32 mouse cellular contexts compared by ENCODE assay signal in the genomic region with DNA sequence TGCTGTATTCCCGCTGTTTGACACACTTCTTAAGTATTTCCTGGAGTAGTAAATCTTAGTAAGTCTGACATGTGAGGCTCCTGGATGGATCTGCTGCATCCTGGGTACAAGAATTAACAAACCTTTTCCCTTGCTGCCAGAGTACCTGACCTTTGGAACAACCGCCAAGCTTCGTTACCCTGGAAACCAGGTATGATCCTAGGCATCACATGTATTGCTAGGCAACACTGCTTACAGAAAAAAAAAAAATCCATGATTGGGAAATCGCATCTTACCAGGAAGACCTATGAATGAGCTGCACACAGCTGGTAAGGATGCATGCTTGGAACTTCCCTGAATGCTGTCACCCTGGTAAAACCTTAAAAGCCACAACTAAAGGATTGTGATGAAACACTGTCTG. TPM values are rescaled to one million over a fixed set of nuclear protein-coding genes. Genes with fewer than 3 reads are reported as not detected.
A peak's percentile ranks its signal among the peaks of the same experiment; 100 is the strongest.
DNase-seq lines count a peak whose midpoint lies in the region; ATAC-seq and TF ChIP-seq lines count a peak whose summit lies in the region.
"Had no signal": no experiment of that assay in that cellular context is flagged by ENCODE, and none has a peak within 500 bp of the region (broad histone marks: within the 10 kb centered on the region; RNA-seq: fewer than 3 reads in every experiment).

No protein-coding gene starts in this region.

- WGBS in hindbrain, postnatal 0 days = 76% methylated on average over 4 of the region's 4 CpGs
- 89% methylated on average over 4 of the region's 4 CpGs for WGBS in hindbrain, embryonic 11.5 days
- WGBS in intestine, embryonic 14.5 days = 63% methylated on average over 4 of the region's 4 CpGs
- 72% methylated on average over 4 of the region's 4 CpGs for WGBS in midbrain, embryonic 15.5 days

- no peaks in the 10 kb centered on the region for H3K27me3 ChIP-seq in hindbrain, postnatal 0 days (ENCODE audit: insufficient read depth, low read length)
- no peaks in the 10 kb centered on the region for H3K27me3 ChIP-seq in hindbrain, embryonic 11.5 days (ENCODE audit: control insufficient read depth, insufficient read depth, low read length)
- no peaks in the 10 kb centered on the region for H3K27me3 ChIP-seq in intestine, embryonic 14.5 days (replicated peaks; ENCODE audit: control insufficient read depth, insufficient read depth, low read length)
- H3K27me3 ChIP-seq in midbrain, embryonic 15.5 days (replicated peaks) = no peaks in the 10 kb centered on the region
- H3K27me3 ChIP-seq: embryonic facial prominence, embryonic 13.5 days; forebrain, embryonic 12.5 days; heart, embryonic 15.5 days; hindbrain, embryonic 13.5 days; limb, embryonic 15.5 days; liver, embryonic 15.5 days; megakaryocyte, embryonic 14.5 days had no signal

- no peaks in the 10 kb centered on the region for H3K36me3 ChIP-seq in hindbrain, postnatal 0 days (ENCODE audit: insufficient read depth, low read length)
- no peaks in the 10 kb centered on the region for H3K36me3 ChIP-seq in hindbrain, embryonic 11.5 days (ENCODE audit: control insufficient read depth, insufficient read depth, low read length)
- H3K36me3 ChIP-seq in intestine, embryonic 14.5 days (ENCODE audit: control insufficient read depth, insufficient read depth, low read length) = no peaks in the 10 kb centered on the region
- no peaks in the 10 kb centered on the region for H3K36me3 ChIP-seq in midbrain, embryonic 15.5 days (replicated peaks)
- H3K36me3 ChIP-seq: embryonic facial prominence, embryonic 13.5 days; forebrain, embryonic 12.5 days; heart, embryonic 15.5 days; hindbrain, embryonic 13.5 days; limb, embryonic 10.5 days; limb, embryonic 15.5 days; liver, embryonic 15.5 days had no signal

- no peaks in the 10 kb centered on the region for H3K4me1 ChIP-seq in hindbrain, postnatal 0 days (ENCODE audit: insufficient read depth, low read length)
- no peaks in the 10 kb centered on the region for H3K4me1 ChIP-seq in hindbrain, embryonic 11.5 days (replicated peaks; ENCODE audit: control insufficient read depth, insufficient read depth, low read length)
- no peaks in the 10 kb centered on the region for H3K4me1 ChIP-seq in intestine, embryonic 14.5 days (replicated peaks; ENCODE audit: control insufficient read depth, insufficient read depth, low read length)
- H3K4me1 ChIP-seq in midbrain, embryonic 15.5 days = 0 out of 2 replicates have a peak, but pooled peaks cover 4% of the 10 kb centered on the region
- H3K4me1 ChIP-seq: heart, embryonic 10.5 days; limb, embryonic 10.5 days; limb, embryonic 15.5 days; liver, embryonic 15.5 days; megakaryocyte, embryonic 14.5 days had no signal

- no peaks in the 10 kb centered on the region for H3K9me3 ChIP-seq in hindbrain, postnatal 0 days (ENCODE audit: low read length)
- no peaks in the 10 kb centered on the region for H3K9me3 ChIP-seq in hindbrain, embryonic 11.5 days (ENCODE audit: control insufficient read depth, low read length)
- no peaks in the 10 kb centered on the region for H3K9me3 ChIP-seq in intestine, embryonic 14.5 days (ENCODE audit: control insufficient read depth, low read length)
- H3K9me3 ChIP-seq in midbrain, embryonic 15.5 days = no peaks in the 10 kb centered on the region
- H3K9me3 ChIP-seq: embryonic facial prominence, embryonic 13.5 days; heart, embryonic 10.5 days; heart, embryonic 15.5 days; hindbrain, embryonic 13.5 days; limb, embryonic 10.5 days; limb, embryonic 15.5 days; liver, embryonic 15.5 days; megakaryocyte, embryonic 14.5 days had no signal

- H3K4me2 ChIP-seq in hindbrain, postnatal 0 days (ENCODE audit: low read depth, low read length) = no peak overlapping the region
- H3K4me2 ChIP-seq in hindbrain, embryonic 11.5 days (replicated peaks; ENCODE audit: low read depth, low read length) = no peak overlapping the region
- no peak overlapping the region for H3K4me2 ChIP-seq in intestine, embryonic 14.5 days (ENCODE audit: low read length)
- no peak overlapping the region for H3K4me2 ChIP-seq in midbrain, embryonic 15.5 days
- H3K4me2 ChIP-seq: embryonic facial prominence, embryonic 13.5 days; forebrain, embryonic 12.5 days; heart, embryonic 15.5 days; hindbrain, embryonic 13.5 days; limb, embryonic 15.5 days; liver, embryonic 15.5 days; lung, embryonic 14.5 days had no signal

- H3K9ac ChIP-seq in hindbrain, postnatal 0 days (replicated peaks; ENCODE audit: low read length) = no peak overlapping the region
- H3K9ac ChIP-seq in hindbrain, embryonic 11.5 days (ENCODE audit: low read depth, low read length) = no peak overlapping the region
- H3K9ac ChIP-seq in intestine, embryonic 14.5 days (ENCODE audit: low read length) = no peak overlapping the region
- H3K9ac ChIP-seq in midbrain, embryonic 15.5 days = no peak overlapping the region
- H3K9ac ChIP-seq: embryonic facial prominence, embryonic 13.5 days; forebrain, embryonic 12.5 days; heart, embryonic 15.5 days; hindbrain, embryonic 13.5 days; limb, embryonic 15.5 days; liver, embryonic 15.5 days; lung, embryonic 14.5 days had no signal

- DNase-seq in hindbrain, postnatal 0 days (ENCODE audit: low spot score) = peak; percentile 39
- DNase-seq in hindbrain, embryonic 11.5 days (ENCODE audit: low spot score) = no peak
- DNase-seq in brain, adult 2 months (ENCODE audit: low read depth, low spot score) = peak; percentile 12
- DNase-seq in intestine, embryonic 14.5 days (ENCODE audit: low spot score) = peak; percentile 51
- no peak for DNase-seq in spleen, postnatal 10 days (ENCODE audit: low spot score in 2 of 2)
- DNase-seq in lung, postnatal 14 days = no peak
- DNase-seq: adrenal gland, adult 8-10 months; cerebellum, adult 11 months; cerebellum, adult 9-11 months; gastrocnemius, postnatal 25 days; heart, adult 11 months; kidney, adult 9 months; kidney, postnatal 10 days; layer of hippocampus, adult 9-11 months; lung, embryonic 14.5 days; right cerebral cortex, adult 18-20 months; spleen, adult 18-20 months; thymus, adult 18-20 months; thymus, postnatal 25 days had no signal

- TF ChIP-seq CTCF in hindbrain, postnatal 0 days (IDR thresholded peaks at IDR 0.05; ENCODE audit: low read depth) = no peak

- peak; percentile 55; the same call in 1 of the 2 replicates for ATAC-seq in hindbrain, postnatal 0 days
- no peak for ATAC-seq in hindbrain, embryonic 11.5 days (ENCODE audit: low FRiP score)
- ATAC-seq in intestine, embryonic 14.5 days (replicated peaks; ENCODE audit: low FRiP score, low TSS enrichment, low read depth) = peak; percentile 83
- ATAC-seq in midbrain, embryonic 15.5 days (replicated peaks) = peak; percentile 77
- ATAC-seq: CD4-positive, CD25-positive, alpha-beta regulatory T cell, adult 4 months; inflammation-experienced regulatory T-cells, adult 6 months had no signal

- no peak overlapping the region for H3K4me3 ChIP-seq in hindbrain, postnatal 0 days (ENCODE audit: low read length)
- H3K4me3 ChIP-seq in hindbrain, embryonic 11.5 days (ENCODE audit: low read depth, low read length) = no peak overlapping the region
- H3K4me3 ChIP-seq in intestine, embryonic 14.5 days (ENCODE audit: low read depth, low read length) = no peak overlapping the region
- H3K4me3 ChIP-seq in midbrain, embryonic 15.5 days = no peak overlapping the region
- H3K4me3 ChIP-seq: embryonic facial prominence, embryonic 13.5 days; forebrain, embryonic 12.5 days; heart, embryonic 10.5 days; heart, embryonic 15.5 days; hindbrain, embryonic 13.5 days; limb, embryonic 10.5 days; limb, embryonic 15.5 days; liver, embryonic 15.5 days; megakaryocyte, embryonic 14.5 days had no signal

- no peak overlapping the region for H3K27ac ChIP-seq in hindbrain, postnatal 0 days
- no peak overlapping the region for H3K27ac ChIP-seq in hindbrain, embryonic 11.5 days (ENCODE audit: low read depth, low read length)
- no peak overlapping the region for H3K27ac ChIP-seq in intestine, embryonic 14.5 days (ENCODE audit: low read depth)
- H3K27ac ChIP-seq in midbrain, embryonic 15.5 days = 0 out of 2 replicates have a peak overlapping the region, but pooled peaks have one; percentile 31
- H3K27ac ChIP-seq: embryonic facial prominence, embryonic 13.5 days; forebrain, embryonic 12.5 days; heart, embryonic 10.5 days; heart, embryonic 15.5 days; hindbrain, embryonic 13.5 days; limb, embryonic 10.5 days; limb, embryonic 15.5 days; liver, embryonic 15.5 days; stomach, postnatal 0 days had no signal

RNA-seq across cellular contexts. Expression of a gene that starts 22.5 kb away (rescaled TPM):
- 5.6 and 6.3 TPM in 2 replicates for total RNA-seq in hindbrain, postnatal 0 days (2014; rRNA removed)
- polyA plus RNA-seq in hindbrain, postnatal 0 days (2015; fragmentation: Nextera tagmentation; extraction: Ambion mirVana) = 6.8 and 7.4 TPM in 2 replicates
- polyA plus RNA-seq in hindbrain, embryonic 11.5 days (2014; fragmentation: Nextera tagmentation; extraction: Ambion mirVana) = 6.1 and 8.1 TPM in 2 replicates
- polyA plus RNA-seq in intestine, embryonic 14.5 days (2014; fragmentation: Nextera tagmentation; extraction: Ambion mirVana) = 5.6 and 7.1 TPM in 2 replicates
- 6.0 and 7.8 TPM in 2 replicates for polyA plus RNA-seq in midbrain, embryonic 15.5 days (2015; fragmentation: Nextera tagmentation; extraction: Ambion mirVana)

RNA-seq across cellular contexts. Expression of a gene that starts 24.7 kb away (rescaled TPM):
- 35.5 and 50.9 TPM in 2 replicates for total RNA-seq in hindbrain, postnatal 0 days (2014; rRNA removed)
- 22.9 and 23.9 TPM in 2 replicates for polyA plus RNA-seq in hindbrain, postnatal 0 days (2015; fragmentation: Nextera tagmentation; extraction: Ambion mirVana)
- polyA plus RNA-seq in hindbrain, embryonic 11.5 days (2014; fragmentation: Nextera tagmentation; extraction: Ambion mirVana) = 17.2 and 25.3 TPM in 2 replicates
- polyA plus RNA-seq in intestine, embryonic 14.5 days (2014; fragmentation: Nextera tagmentation; extraction: Ambion mirVana) = 17.9 and 18.5 TPM in 2 replicates
- polyA plus RNA-seq in midbrain, embryonic 15.5 days (2015; fragmentation: Nextera tagmentation; extraction: Ambion mirVana) = 38.9 and 44.5 TPM in 2 replicates

Comparison
In these comparisons a context has a peak if more than half of its experiments do, and no peak if none do; other contexts are left out.
1. DNase-seq: peak in hindbrain, postnatal 0 days (single experiment), brain, adult 2 months (single experiment) and intestine, embryonic 14.5 days (single experiment); none in hindbrain, embryonic 11.5 days (single experiment), spleen, postnatal 10 days (0 of 2) and lung, postnatal 14 days (single experiment).